Mouse (Mus musculus) hindlimb bud, embryonic 11.5 days (tissue): ENCODE measurements around the gene Nkx2-5.

Experiments used
- DNase-seq: peaks from one replicate; pipeline ENCODE4 v3.0.0-alpha.2; 2012; ENCODE audit warnings: low read depth, low spot score; ENCODE audit errors: extremely low spot score

The Nkx2-5 gene

DNA sequence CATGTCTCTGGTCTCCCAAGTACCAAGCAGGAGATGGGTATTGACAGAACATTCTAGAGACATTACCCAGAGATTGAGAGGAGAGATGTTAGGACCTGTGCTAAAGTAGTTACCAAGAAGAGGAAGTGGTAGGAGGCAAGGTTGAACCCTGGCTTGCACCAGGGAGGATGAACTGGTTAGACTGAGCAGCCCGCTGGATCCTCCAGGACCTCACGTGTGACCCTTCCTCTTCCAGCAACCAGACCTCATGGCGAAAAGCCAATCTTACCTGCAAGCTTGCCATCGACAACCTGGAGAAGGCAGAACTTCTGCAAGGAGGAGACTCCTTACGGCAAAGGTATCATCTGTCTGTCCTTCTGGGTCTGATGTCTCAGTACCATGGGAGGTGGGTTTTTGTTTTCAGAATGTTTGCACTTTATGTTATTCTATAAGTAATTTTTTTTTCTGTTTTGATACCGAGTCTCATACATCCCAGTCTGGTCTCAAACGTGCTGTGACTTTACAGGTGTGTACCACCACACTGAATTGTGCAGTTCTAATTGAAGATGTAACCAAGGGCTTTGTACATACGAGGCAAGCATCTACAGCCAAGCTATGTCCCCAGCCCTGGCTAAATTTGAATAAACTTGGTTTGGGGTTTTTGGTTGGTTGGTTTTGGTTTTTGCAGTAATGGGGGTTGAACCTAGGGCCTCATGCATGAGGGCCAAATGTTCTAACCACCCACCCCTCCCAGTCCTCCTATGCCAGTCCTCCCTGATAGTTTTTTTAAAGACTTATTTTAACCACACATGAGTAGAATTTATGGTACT lies 55.1 kb downstream of the Nkx2-5 start:
- no peak for DNase-seq

- DNase-seq: no peak
Measured at GRCm38 (mm10) chr17:26788986-26789385, 55.8 kb downstream of the Nkx2-5 start.
